12 mouse cellular contexts compared by ENCODE assay signal in genomic region chr14:55063581-55064381, GRCm38 (mm10). TPM values are rescaled to one million over a fixed set of nuclear protein-coding genes. Genes with fewer than 3 reads are reported as not detected.
DNase-seq lines count a peak whose midpoint lies in the region; ATAC-seq lines count a peak whose summit lies in the region.
"Had no signal": no experiment of that assay in that cellular context is flagged by ENCODE, and none has a peak within 500 bp of the region (broad histone marks: within the 10 kb centered on the region; RNA-seq: fewer than 3 reads in every experiment).

No protein-coding gene starts in this region.

- no peak for DNase-seq in cerebellum, postnatal 4 days (ENCODE audit: low spot score in 2 of 2)
- peak; percentile 41 to 51 for DNase-seq in layer of hippocampus, postnatal 10 days (ENCODE audit: low spot score in 2 of 2)
- no peak for DNase-seq in layer of hippocampus, adult 11-12 months (ENCODE audit: low spot score)
- DNase-seq in cerebellum, adult 18-20 months = peak; percentile 53 to 66
- DNase-seq in liver, embryonic 13.5 days = no peak
- DNase-seq in thymus, postnatal 0 days (ENCODE audit: low spot score) = no peak
- DNase-seq in gastrocnemius, postnatal 4 days (ENCODE audit: low spot score in 2 of 2) = no peak
- DNase-seq: lung, postnatal 14 days had no signal

- 0 out of 2 replicates have a peak, but pooled peaks have one; percentile 2 for ATAC-seq in cerebellum, adult (ENCODE audit: insufficient number of reproducible peaks, low FRiP score, low TSS enrichment)
- no peak for ATAC-seq in liver, embryonic 13.5 days (ENCODE audit: low read depth)

- H3K27me3 ChIP-seq in liver, embryonic 13.5 days = 0 out of 2 replicates have a peak, but pooled peaks cover 12% of the 10 kb centered on the region
- H3K27me3 ChIP-seq: kidney, embryonic 15.5 days had no signal

- H3K4me2 ChIP-seq in liver, embryonic 13.5 days = peak overlapping the region; percentile 85
- H3K4me2 ChIP-seq: midbrain, embryonic 11.5 days had no signal

- peak overlapping the region; percentile 85 for H3K9ac ChIP-seq in liver, embryonic 13.5 days
- H3K9ac ChIP-seq: kidney, embryonic 15.5 days; limb, embryonic 12.5 days had no signal

- H3K9me3 ChIP-seq in liver, embryonic 13.5 days (replicated peaks) = no peaks in the 10 kb centered on the region
- H3K9me3 ChIP-seq: kidney, embryonic 15.5 days; limb, embryonic 12.5 days had no signal

- peak overlapping the region; percentile 90 for H3K27ac ChIP-seq in liver, embryonic 13.5 days
- H3K27ac ChIP-seq: kidney, embryonic 15.5 days; limb, embryonic 12.5 days had no signal

- peaks cover 81% of the 10 kb centered on the region for H3K4me1 ChIP-seq in liver, embryonic 13.5 days (replicated peaks)

- 72% methylated on average over 22 of the region's 22 CpGs for WGBS in liver, embryonic 13.5 days (ENCODE audit: insufficient replicate concordance)

- H3K4me3 ChIP-seq in liver, embryonic 13.5 days (replicated peaks) = peak overlapping the region; percentile 68
- H3K4me3 ChIP-seq: kidney, embryonic 15.5 days had no signal

- H3K36me3 ChIP-seq in liver, embryonic 13.5 days = peaks cover 14% of the 10 kb centered on the region; the same call in 1 of the 2 replicates

RNA-seq across cellular contexts. Expression of gene Zfhx2, which starts 28.3 kb away (rescaled TPM):
- total RNA-seq in layer of hippocampus, postnatal 10 days (2021) = 10 to 100 TPM; 34.0 to 39.3 TPM
- 1.1 and 1.2 TPM in 2 replicates for polyA plus RNA-seq in liver, embryonic 13.5 days (2015; fragmentation: Nextera tagmentation; extraction: Ambion mirVana)
- polyA plus RNA-seq in thymus, postnatal 0 days (2015; fragmentation: Nextera tagmentation; extraction: Ambion mirVana) = 1.1 and 1.5 TPM in 2 replicates
- 1 to 10 TPM; 2.9 to 4.0 TPM for total RNA-seq in gastrocnemius, postnatal 4 days (2021)

RNA-seq across cellular contexts. Expression of gene Thtpa, which starts 30.8 kb away (rescaled TPM):
- 10 to 100 TPM; 26.5 to 31.1 TPM for total RNA-seq in layer of hippocampus, postnatal 10 days (2021)
- polyA plus RNA-seq in liver, embryonic 13.5 days (2015; fragmentation: Nextera tagmentation; extraction: Ambion mirVana) = 5.5 TPM in 2 replicates
- polyA plus RNA-seq in thymus, postnatal 0 days (2015; fragmentation: Nextera tagmentation; extraction: Ambion mirVana) = 9.8 and 10.3 TPM in 2 replicates
- total RNA-seq in gastrocnemius, postnatal 4 days (2021) = 10 to 100 TPM; 12.9 to 14.0 TPM

RNA-seq across cellular contexts. Expression of gene Ap1g2, which starts 42.6 kb away (rescaled TPM):
- total RNA-seq in layer of hippocampus, postnatal 10 days (2021) = 10 to 100 TPM; 19.2 to 20.6 TPM
- polyA plus RNA-seq in liver, embryonic 13.5 days (2015; fragmentation: Nextera tagmentation; extraction: Ambion mirVana) = 26.1 and 27.6 TPM in 2 replicates
- polyA plus RNA-seq in thymus, postnatal 0 days (2015; fragmentation: Nextera tagmentation; extraction: Ambion mirVana) = 32.0 and 38.3 TPM in 2 replicates
- 1 to 10 TPM; 6.5 to 8.3 TPM for total RNA-seq in gastrocnemius, postnatal 4 days (2021)

RNA-seq across cellular contexts. Expression of gene Ngdn, which starts 48.5 kb away (rescaled TPM):
- total RNA-seq in layer of hippocampus, postnatal 10 days (2021) = 10 to 100 TPM; 30.0 to 39.1 TPM
- 55.5 and 61.8 TPM in 2 replicates for polyA plus RNA-seq in liver, embryonic 13.5 days (2015; fragmentation: Nextera tagmentation; extraction: Ambion mirVana)
- 128 and 129 TPM in 2 replicates for polyA plus RNA-seq in thymus, postnatal 0 days (2015; fragmentation: Nextera tagmentation; extraction: Ambion mirVana)
- 10 to 100 TPM; 29.2 to 32.7 TPM for total RNA-seq in gastrocnemius, postnatal 4 days (2021)

RNA-seq across cellular contexts. Expression of gene Jph4, which starts 53.0 kb away (rescaled TPM):
- 100 to 1,000 TPM; 410 to 431 TPM for total RNA-seq in layer of hippocampus, postnatal 10 days (2021)
- 0.06 and 0.07 TPM in 2 replicates for polyA plus RNA-seq in liver, embryonic 13.5 days (2015; fragmentation: Nextera tagmentation; extraction: Ambion mirVana)
- polyA plus RNA-seq in thymus, postnatal 0 days (2015; fragmentation: Nextera tagmentation; extraction: Ambion mirVana) = 0.09 TPM in 2 replicates
- 1 to 10 TPM; 1.3 to 2.0 TPM for total RNA-seq in gastrocnemius, postnatal 4 days (2021)

Comparison
In these comparisons a context has a peak if more than half of its experiments do, and no peak if none do; other contexts are left out.
1. DNase-seq: peak in layer of hippocampus, postnatal 10 days (2 of 2) and cerebellum, adult 18-20 months (2 of 2); none in cerebellum, postnatal 4 days (0 of 2), layer of hippocampus, adult 11-12 months (single experiment), liver, embryonic 13.5 days (single experiment), thymus, postnatal 0 days (single experiment) and gastrocnemius, postnatal 4 days (0 of 2).
2. RNA of gene Zfhx2, which starts 28.3 kb away (total RNA-seq): 34.0 to 39.3 TPM in layer of hippocampus, postnatal 10 days; 2.9 to 4.0 TPM in gastrocnemius, postnatal 4 days; every median in the first group is over 4 times any median in the second.